26 mouse cellular contexts compared by ENCODE assay signal in the genomic region with DNA sequence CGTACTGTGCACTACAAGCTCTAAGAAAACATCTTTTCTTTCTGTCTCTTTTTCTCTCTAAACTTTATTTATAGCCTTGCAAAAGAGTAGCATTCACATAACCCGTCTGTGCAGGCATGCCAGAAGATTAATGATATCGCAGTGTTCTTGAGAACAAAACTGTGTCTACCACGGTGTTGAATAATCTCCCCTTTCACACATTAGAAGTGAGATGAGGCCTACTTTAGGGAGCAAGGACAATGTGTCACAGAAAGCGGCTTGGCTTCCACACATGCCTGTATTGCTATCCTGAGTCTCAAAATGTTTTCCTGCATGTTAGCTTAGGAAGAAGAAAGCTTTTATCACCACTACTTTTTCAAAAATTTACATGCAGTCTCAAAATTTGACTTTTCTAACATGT.
A peak's percentile ranks its signal among the peaks of the same experiment; 100 is the strongest.
DNase-seq lines count a peak whose midpoint lies in the region; ATAC-seq and TF ChIP-seq lines count a peak whose summit lies in the region.
"Had no signal": no experiment of that assay in that cellular context is flagged by ENCODE, and none has a peak within 500 bp of the region (broad histone marks: within the 10 kb centered on the region; RNA-seq: fewer than 3 reads in every experiment).

No protein-coding gene starts in this region.

- H3K36me3 ChIP-seq in heart, postnatal 0 days (replicated peaks; ENCODE audit: control insufficient read depth, insufficient read depth, low read length), result no peaks in the 10 kb centered on the region
- H3K36me3 ChIP-seq: embryonic facial prominence, embryonic 10.5 days; limb, embryonic 10.5 days; liver, embryonic 15.5 days; lung, embryonic 15.5 days had no signal

- no peak for DNase-seq in frontal cortex, postnatal 14 days (ENCODE audit: low spot score in 2 of 2)
- DNase-seq in heart, postnatal 0 days (ENCODE audit: low spot score), result peak; percentile 16
- no peak for DNase-seq in heart, adult 8-10 months (ENCODE audit: low spot score)
- DNase-seq in right cerebral cortex, adult 18-20 months, result peak; percentile 10
- DNase-seq in right cerebral cortex, postnatal 25 days, result no peak
- peak; percentile 18 for DNase-seq in telencephalon, adult 2 months (ENCODE audit: low read depth, low spot score)
- no peak for DNase-seq in lung, postnatal 14 days
- DNase-seq: adrenal gland, postnatal 36 days; cerebellum, adult 11 months; cerebellum, postnatal 14 days; gastrocnemius, postnatal 36 days; kidney, adult 2 months; kidney, postnatal 10 days; liver; lung, postnatal 4 days; thymus, adult 2 months; thymus, postnatal 4 days had no signal

- no peaks in the 10 kb centered on the region for H3K27me3 ChIP-seq in heart, postnatal 0 days (ENCODE audit: control insufficient read depth, insufficient read depth, low read length)
- H3K27me3 ChIP-seq: liver, embryonic 15.5 days; lung, embryonic 15.5 days had no signal

- H3K9me3 ChIP-seq in heart, postnatal 0 days (replicated peaks; ENCODE audit: control insufficient read depth, low read length), result no peaks in the 10 kb centered on the region
- H3K9me3 ChIP-seq: embryonic facial prominence, embryonic 10.5 days; limb, embryonic 10.5 days; liver, embryonic 15.5 days; lung, embryonic 15.5 days had no signal

- 0 out of 2 replicates have a peak, but pooled peaks cover 5% of the 10 kb centered on the region for H3K4me1 ChIP-seq in heart, postnatal 0 days (ENCODE audit: control insufficient read depth, insufficient read depth)
- H3K4me1 ChIP-seq: embryonic facial prominence, embryonic 10.5 days; limb, embryonic 10.5 days; lung, embryonic 15.5 days had no signal

- no peak overlapping the region for H3K27ac ChIP-seq in heart, postnatal 0 days (ENCODE audit: low read depth)
- H3K27ac ChIP-seq: embryonic facial prominence, embryonic 10.5 days; hindbrain, embryonic 14.5 days; limb, embryonic 10.5 days; liver, embryonic 15.5 days; lung, embryonic 15.5 days had no signal

- no peak overlapping the region for H3K4me2 ChIP-seq in heart, postnatal 0 days (ENCODE audit: low read depth, low read length)
- H3K4me2 ChIP-seq: heart, embryonic 11.5 days; hindbrain, embryonic 14.5 days; liver, embryonic 15.5 days; lung, embryonic 15.5 days had no signal

- peak; percentile 97 for ATAC-seq in frontal cortex, adult (ENCODE audit: low TSS enrichment)
- peak; percentile 41; the same call in 1 of the 2 replicates for ATAC-seq in heart, postnatal 0 days (ENCODE audit: insufficient read depth, low read depth)
- ATAC-seq: CD4-positive, CD25-positive, alpha-beta regulatory T cell, adult 4 months; forebrain, embryonic 16.5 days had no signal

- no peak for TF ChIP-seq EP300 in heart, postnatal 0 days (IDR thresholded peaks at IDR 0.05; ENCODE audit: low read depth)

- 19% methylated on average over 5 of the region's 5 CpGs for WGBS in heart, postnatal 0 days

- no peak for TF ChIP-seq CTCF in heart, postnatal 0 days (IDR thresholded peaks at IDR 0.05; ENCODE audit: low read depth)

- no peak overlapping the region for H3K9ac ChIP-seq in heart, postnatal 0 days (replicated peaks; ENCODE audit: low read depth, low read length)
- H3K9ac ChIP-seq: hindbrain, embryonic 14.5 days; liver, embryonic 15.5 days; lung, embryonic 15.5 days had no signal

- H3K4me3 ChIP-seq in heart, postnatal 0 days (ENCODE audit: low read depth, low read length), result no peak overlapping the region
- H3K4me3 ChIP-seq: embryonic facial prominence, embryonic 10.5 days; limb, embryonic 10.5 days; liver, embryonic 15.5 days; lung, embryonic 15.5 days had no signal

Comparison
In these comparisons a context has a peak if more than half of its experiments do, and no peak if none do; other contexts are left out.
1. DNase-seq: peak in heart, postnatal 0 days (single experiment), right cerebral cortex, adult 18-20 months (single experiment) and telencephalon, adult 2 months (single experiment); none in frontal cortex, postnatal 14 days (0 of 2), heart, adult 8-10 months (single experiment), right cerebral cortex, postnatal 25 days (single experiment) and lung, postnatal 14 days (single experiment).